Mouse (Mus musculus) testis, adult 2 months (tissue): ENCODE results near the gene Ptpru.

ENCODE experiments used
- CTCF ChIP-seq: fragments of 200-500 bp; IDR thresholded peaks from 2 replicates; pipeline ENCODE4 v1.5.1; 2012; ENCODE audit warnings: low read depth, mild to moderate bottlenecking, inconsistent platforms, low read length, moderate library complexity; ENCODE audit not compliant: control insufficient read depth, insufficient read depth, insufficient replicate concordance
- POLR2A ChIP-seq: fragments of 200-500 bp; IDR thresholded peaks from 2 replicates; pipeline ENCODE4 v1.6.1; 2012; ENCODE audit warnings: low read depth, mild to moderate bottlenecking, inconsistent platforms, low read length, moderate library complexity; ENCODE audit not compliant: control insufficient read depth

GRCm38 (mm10) chr4:131861341-131861739 is 23.3 kb upstream of the Ptpru start:
- TF ChIP-seq POLR2A, result no peak
- no peak for TF ChIP-seq CTCF
